Mouse (Mus musculus): Measurements from ENCODE around the gene Gpr107. TPM values are rescaled to one million over a fixed set of nuclear protein-coding genes. Genes with fewer than 3 reads are reported as not detected.

The Gpr107 gene
- polyA plus RNA-seq, 1 experiment from 2014 or later, result 24.1 TPM

GRCm38 (mm10) chr2:31244216-31244615, 92.1 kb downstream of the Gpr107 start:
- DNase-seq (ENCODE audit: low spot score), result no peak

- no peak for DNase-seq (ENCODE audit: low spot score)
Measured at GRCm38 (mm10) chr2:31245051-31245450, 92.9 kb downstream of the Gpr107 start.

GRCm38 (mm10) chr2:31245491-31246141, 93.5 kb downstream of the Gpr107 start, which contains the start of gene Ncs1:
Gene Ncs1, plus strand, starts transcription at chr2:31245823.
- peak; percentile 40 for DNase-seq (ENCODE audit: low spot score)

GRCm38 (mm10) chr2:31246251-31246971, 94.3 kb downstream of the Gpr107 start:
- DNase-seq (ENCODE audit: low spot score), result peak; percentile 13

- no peak for DNase-seq (ENCODE audit: low spot score)
Measured at GRCm38 (mm10) chr2:31248856-31249255, 96.7 kb downstream of the Gpr107 start.

- no peak for DNase-seq (ENCODE audit: low spot score)
Measured at GRCm38 (mm10) chr2:31252167-31252566, 100.1 kb downstream of the Gpr107 start.

GRCm38 (mm10) chr2:31253463-31253862, 101.3 kb downstream of the Gpr107 start:
- no peak for DNase-seq (ENCODE audit: low spot score)

GRCm38 (mm10) chr2:31254806-31255205, 102.7 kb downstream of the Gpr107 start:
- DNase-seq (ENCODE audit: low spot score), result no peak

- peak; percentile 95 for DNase-seq (ENCODE audit: low spot score)
Measured at GRCm38 (mm10) chr2:31255952-31256938, 104.1 kb downstream of the Gpr107 start.

GRCm38 (mm10) chr2:31257096-31257495, 105.0 kb downstream of the Gpr107 start:
- no peak for DNase-seq (ENCODE audit: low spot score)

- DNase-seq (ENCODE audit: low spot score), result peak; percentile 72
Measured at GRCm38 (mm10) chr2:31258609-31259366, 106.7 kb downstream of the Gpr107 start.

GRCm38 (mm10) chr2:31259367-31259920, 107.3 kb downstream of the Gpr107 start:
- no peak for DNase-seq (ENCODE audit: low spot score)

- no peak for DNase-seq (ENCODE audit: low spot score)
Measured at GRCm38 (mm10) chr2:31260549-31260948, 108.4 kb downstream of the Gpr107 start.

- DNase-seq (ENCODE audit: low spot score), result no peak
Measured at GRCm38 (mm10) chr2:31263039-31263461, 110.9 kb downstream of the Gpr107 start.

GRCm38 (mm10) chr2:31263746-31264378, 111.7 kb downstream of the Gpr107 start:
- no peak for DNase-seq (ENCODE audit: low spot score)

- DNase-seq (ENCODE audit: low spot score), result no peak
Measured at GRCm38 (mm10) chr2:31267447-31267846, 115.3 kb downstream of the Gpr107 start.
